Mouse (Mus musculus) kidney, embryonic 15.5 days (tissue): ENCODE results near the gene Vps50. TPM values are rescaled to one million over a fixed set of nuclear protein-coding genes. Genes with fewer than 3 reads are reported as not detected.

Experiments used
- ATAC-seq: fragments of 200-750 bp; cut with Nextera tagmentation; replicated peaks from 2 replicates; pipeline ENCODE4 v1.8.0; 2017; ENCODE audit warnings: moderate TSS enrichment; ENCODE audit not compliant: low FRiP score
- H3K27ac ChIP-seq: fragments of 300-500 bp; sonication (generic); 2 replicates; pipeline ENCODE4 v1.5.1; 2015; ENCODE audit warnings: mild to moderate bottlenecking, inconsistent platforms
- H3K27me3 ChIP-seq: fragments of 300-500 bp; sonication (generic); 2 replicates; pipeline ENCODE4 v1.6.1; 2015; ENCODE audit warnings: inconsistent platforms
- H3K36me3 ChIP-seq: fragments of 300-500 bp; sonication (generic); 2 replicates; pipeline ENCODE4 v1.6.1; 2015; ENCODE audit warnings: inconsistent platforms
- H3K4me1 ChIP-seq: fragments of 300-500 bp; sonication (generic); 2 replicates; pipeline ENCODE4 v1.6.1; 2015; ENCODE audit warnings: inconsistent platforms
- H3K4me2 ChIP-seq: fragments of 300-500 bp; sonication (generic); 2 replicates; pipeline ENCODE4 v1.6.1; 2015; ENCODE audit warnings: moderate library complexity, mild to moderate bottlenecking, inconsistent platforms
- H3K4me3 ChIP-seq: fragments of 300-500 bp; sonication (generic); replicated peaks from 2 replicates; pipeline ENCODE4 v1.5.1; 2015; ENCODE audit warnings: mild to moderate bottlenecking, inconsistent platforms
- H3K9ac ChIP-seq: fragments of 300-500 bp; sonication (generic); 2 replicates; pipeline ENCODE4 v1.6.1; 2015; ENCODE audit warnings: mild to moderate bottlenecking, inconsistent platforms
- H3K9me3 ChIP-seq: fragments of 300-500 bp; sonication (generic); replicated peaks from 2 replicates; pipeline ENCODE4 v1.6.1; 2016; ENCODE audit warnings: inconsistent platforms
- WGBS: fragments of 180-500 bp; shearing (Covaris S2); methylation state at CpG from one replicate; pipeline ENCODE4 v1.1.7; 2015; ENCODE audit warnings: mixed read lengths; 5-methylcytosine and 5-hydroxymethylcytosine counted together
- polyA plus RNA-seq: library from polyadenylated mRNA; unstranded; fragments of >200 nt; fragmentation: Nextera tagmentation; extraction: Ambion mirVana; gene quantifications from 2 replicates; pipeline ENCODE4 v1.2.1, GENCODE M21; 2015

Vps50 gene
- polyA plus RNA-seq = 30.0 and 31.8 TPM in 2 replicates

- H3K27me3 ChIP-seq = peaks cover 7% of the 10 kb centered on the region; the same call in 1 of the 2 replicates
- peak within 1 kb of the TSS; percentile 82 for H3K4me2 ChIP-seq
- 1% methylated on average over 28 of the region's 28 CpGs for WGBS
- peak within 1 kb of the TSS; percentile 61 for H3K9ac ChIP-seq
- no peak within 1 kb of the TSS for H3K27ac ChIP-seq
- ATAC-seq = peak; percentile 100
- no peaks in the 10 kb centered on the region for H3K9me3 ChIP-seq
- peak within 1 kb of the TSS; percentile 86 for H3K4me3 ChIP-seq
- H3K36me3 ChIP-seq = no peaks in the 10 kb centered on the region
- H3K4me1 ChIP-seq = 0 out of 2 replicates have a peak, but pooled peaks cover 11% of the 10 kb centered on the region
Observed at GRCm38 (mm10) chr6:3498162-3498848, at the start of gene Vps50, which contains the start of gene Hepacam2. Vps50 (plus strand) TSS chr6:3498382. Hepacam2 (minus strand) TSS chr6:3498298.

GRCm38 (mm10) chr6:3454421-3454820, 43.8 kb upstream of the Vps50 start:
- no peak for ATAC-seq
- no peaks in the 10 kb centered on the region for H3K27me3 ChIP-seq
- no peak overlapping the region for H3K27ac ChIP-seq
- no peaks in the 10 kb centered on the region for H3K9me3 ChIP-seq
- H3K36me3 ChIP-seq = no peaks in the 10 kb centered on the region
- WGBS = 39% methylated on average over 5 of the region's 5 CpGs
- H3K4me1 ChIP-seq = 0 out of 2 replicates have a peak, but pooled peaks cover 2% of the 10 kb centered on the region
- H3K4me3 ChIP-seq = no peak overlapping the region
- H3K4me2 ChIP-seq = no peak overlapping the region
- no peak overlapping the region for H3K9ac ChIP-seq

- Histone ChIP-seq H3K4me2 (0 out of 2 replicates have a peak overlapping the region, but pooled peaks have one; percentile 14), H3K4me3 (no peak overlapping the region), H3K9me3 (no peaks in the 10 kb centered on the region), H3K27ac (no peak overlapping the region), H3K36me3 (no peaks in the 10 kb centered on the region), H3K27me3 (no peaks in the 10 kb centered on the region), H3K4me1 (0 out of 2 replicates have a peak, but pooled peaks cover 2% of the 10 kb centered on the region), H3K9ac (no peak overlapping the region)
- WGBS = 55% methylated on average over 11 of the region's 11 CpGs
- ATAC-seq = peak; percentile 98
Observed at GRCm38 (mm10) chr6:3455944-3456536, 42.1 kb upstream of the Vps50 start.

GRCm38 (mm10) chr6:3463026-3463425, 35.2 kb upstream of the Vps50 start:
- Histone ChIP-seq H3K9me3 (no peaks in the 10 kb centered on the region), H3K27me3 (no peaks in the 10 kb centered on the region), H3K4me3 (no peak overlapping the region), H3K9ac (no peak overlapping the region), H3K4me2 (no peak overlapping the region), H3K36me3 (no peaks in the 10 kb centered on the region), H3K27ac (no peak overlapping the region), H3K4me1 (no peaks in the 10 kb centered on the region)
- no peak for ATAC-seq
- WGBS = 74% methylated on average over 6 of the region's 6 CpGs

GRCm38 (mm10) chr6:3463594-3463993, 34.6 kb upstream of the Vps50 start:
- no peak for ATAC-seq
- no peak overlapping the region for H3K27ac ChIP-seq
- H3K4me1 ChIP-seq = no peaks in the 10 kb centered on the region
- H3K9me3 ChIP-seq = no peaks in the 10 kb centered on the region
- no peaks in the 10 kb centered on the region for H3K27me3 ChIP-seq
- H3K9ac ChIP-seq = no peak overlapping the region
- no peak overlapping the region for H3K4me2 ChIP-seq
- no peak overlapping the region for H3K4me3 ChIP-seq
- no peaks in the 10 kb centered on the region for H3K36me3 ChIP-seq
- 84% methylated on average over 2 of the region's 2 CpGs for WGBS

GRCm38 (mm10) chr6:3468627-3469026, 29.6 kb upstream of the Vps50 start:
- no peak overlapping the region for H3K9ac ChIP-seq
- H3K36me3 ChIP-seq = no peaks in the 10 kb centered on the region
- H3K4me3 ChIP-seq = no peak overlapping the region
- no peak for ATAC-seq
- H3K27me3 ChIP-seq = no peaks in the 10 kb centered on the region
- H3K4me1 ChIP-seq = no peaks in the 10 kb centered on the region
- H3K4me2 ChIP-seq = no peak overlapping the region
- no peaks in the 10 kb centered on the region for H3K9me3 ChIP-seq
- H3K27ac ChIP-seq = no peak overlapping the region
- 48% methylated on average over 1 of the region's 1 CpGs for WGBS

- H3K4me1 ChIP-seq = no peaks in the 10 kb centered on the region
- H3K9ac ChIP-seq = no peak overlapping the region
- no peak for ATAC-seq
- no peaks in the 10 kb centered on the region for H3K36me3 ChIP-seq
- 76% methylated on average over 2 of the region's 2 CpGs for WGBS
- no peaks in the 10 kb centered on the region for H3K9me3 ChIP-seq
- H3K4me2 ChIP-seq = no peak overlapping the region
- H3K27me3 ChIP-seq = no peaks in the 10 kb centered on the region
- no peak overlapping the region for H3K27ac ChIP-seq
- H3K4me3 ChIP-seq = no peak overlapping the region
Observed at GRCm38 (mm10) chr6:3470706-3471105, 27.5 kb upstream of the Vps50 start.

- Histone ChIP-seq H3K4me3 (no peak overlapping the region), H3K27ac (no peak overlapping the region), H3K36me3 (no peaks in the 10 kb centered on the region), H3K27me3 (no peaks in the 10 kb centered on the region), H3K9me3 (no peaks in the 10 kb centered on the region), H3K9ac (no peak overlapping the region), H3K4me2 (no peak overlapping the region), H3K4me1 (no peaks in the 10 kb centered on the region)
- 65% methylated on average over 2 of the region's 2 CpGs for WGBS
- no peak for ATAC-seq
Observed at GRCm38 (mm10) chr6:3476299-3476698, 21.9 kb upstream of the Vps50 start.

GRCm38 (mm10) chr6:3479853-3480252, 18.3 kb upstream of the Vps50 start:
- Histone ChIP-seq H3K27ac (no peak overlapping the region), H3K4me2 (no peak overlapping the region), H3K9ac (no peak overlapping the region), H3K4me1 (no peaks in the 10 kb centered on the region), H3K9me3 (no peaks in the 10 kb centered on the region), H3K36me3 (no peaks in the 10 kb centered on the region), H3K27me3 (no peaks in the 10 kb centered on the region), H3K4me3 (no peak overlapping the region)
- no peak for ATAC-seq
- 61% methylated on average over 5 of the region's 5 CpGs for WGBS

GRCm38 (mm10) chr6:3481705-3482104, 16.5 kb upstream of the Vps50 start:
- no peak for ATAC-seq
- WGBS = 77% methylated on average over 3 of the region's 3 CpGs

GRCm38 (mm10) chr6:3485133-3485532, 13.0 kb upstream of the Vps50 start:
- no peak for ATAC-seq
- H3K27me3 ChIP-seq = no peaks in the 10 kb centered on the region
- 77% methylated on average over 3 of the region's 3 CpGs for WGBS
- H3K4me1 ChIP-seq = no peaks in the 10 kb centered on the region
- no peak overlapping the region for H3K4me2 ChIP-seq
- H3K4me3 ChIP-seq = no peak overlapping the region
- H3K9ac ChIP-seq = no peak overlapping the region
- no peak overlapping the region for H3K27ac ChIP-seq
- H3K9me3 ChIP-seq = no peaks in the 10 kb centered on the region
- no peaks in the 10 kb centered on the region for H3K36me3 ChIP-seq

More at GRCm38 (mm10) chr6:3481705-3482104, 16.5 kb upstream of the Vps50 start:
- Histone ChIP-seq H3K9me3 (no peaks in the 10 kb centered on the region), H3K27ac (no peak overlapping the region), H3K9ac (no peak overlapping the region), H3K4me3 (no peak overlapping the region), H3K4me2 (no peak overlapping the region), H3K27me3 (no peaks in the 10 kb centered on the region), H3K36me3 (no peaks in the 10 kb centered on the region), H3K4me1 (no peaks in the 10 kb centered on the region)

- Histone ChIP-seq H3K4me1 (no peaks in the 10 kb centered on the region), H3K4me2 (no peak overlapping the region), H3K27ac (no peak overlapping the region), H3K9me3 (no peaks in the 10 kb centered on the region), H3K9ac (no peak overlapping the region), H3K4me3 (no peak overlapping the region), H3K27me3 (0 out of 2 replicates have a peak, but pooled peaks cover 6% of the 10 kb centered on the region), H3K36me3 (no peaks in the 10 kb centered on the region)
- WGBS = 86% methylated on average over 1 of the region's 1 CpGs
- ATAC-seq = no peak
Observed at GRCm38 (mm10) chr6:3487355-3487754, 10.8 kb upstream of the Vps50 start.
